Mouse (Mus musculus) liver, embryonic 14.5 days (tissue): ENCODE data around the gene Rgl2. TPM values are rescaled to one million over a fixed set of nuclear protein-coding genes. Genes with fewer than 3 reads are reported as not detected.
A peak's percentile ranks its signal among the peaks of the same experiment; 100 is the strongest.

ENCODE experiments used
- ATAC-seq: fragments of 200-750 bp; cut with Nextera tagmentation; 2 replicates; pipeline ENCODE4 v1.8.0; 2017; ENCODE audit warnings: moderate number of reproducible peaks, mild to moderate bottlenecking, moderate library complexity; ENCODE audit not compliant: insufficient read depth
- DNase-seq, 3 experiments: peaks; one replicate each; pipeline ENCODE4 v3.0.0-alpha.2; 2012 to 2013; ENCODE audit warnings: low read depth in 3 of 3, low spot score in 3 of 3
- H3K27ac ChIP-seq: fragments of 300-500 bp; sonication (generic); 2 replicates; pipeline ENCODE4 v1.5.1; 2014; ENCODE audit warnings: moderate library complexity, mild to moderate bottlenecking, control low read depth, inconsistent platforms
- H3K27me3 ChIP-seq: fragments of 300-500 bp; sonication (generic); 2 replicates; pipeline ENCODE4 v1.6.1; 2014; ENCODE audit warnings: mild to moderate bottlenecking, low read length, moderate library complexity; ENCODE audit not compliant: control insufficient read depth, insufficient read depth
- H3K36me3 ChIP-seq: fragments of 300-500 bp; sonication (generic); replicated peaks from 2 replicates; pipeline ENCODE4 v1.6.1; 2014; ENCODE audit warnings: low read depth; ENCODE audit not compliant: control insufficient read depth, insufficient read depth
- H3K4me1 ChIP-seq, 2 experiments: fragments of 200-500 bp in 1 of 2; fragments of 300-500 bp in 1 of 2; sonication (generic) in 1 of 2; replicated peaks; 2 replicates each; pipeline ENCODE4 v1.6.1; 2012 to 2014; ENCODE audit warnings: antibody characterized with exemption in 1 of 2, inconsistent platforms in 1 of 2, low read length in 1 of 2; ENCODE audit not compliant: control insufficient read depth in 2 of 2, insufficient read depth in 2 of 2
- H3K4me2 ChIP-seq: fragments of 300-500 bp; sonication (generic); 2 replicates; pipeline ENCODE4 v1.6.1; 2014; ENCODE audit warnings: low read depth, mild to moderate bottlenecking, control low read depth, moderate library complexity
- H3K4me3 ChIP-seq, 2 experiments: fragments of 200-500 bp in 1 of 2; fragments of 300-500 bp in 1 of 2; sonication (generic) in 1 of 2; 2 replicates each; pipeline ENCODE4 v1.5.1; 2012 to 2014; ENCODE audit warnings: low read depth in 2 of 2, low read length in 2 of 2, mild to moderate bottlenecking in 2 of 2, control low read depth in 1 of 2, inconsistent platforms in 1 of 2, moderate library complexity in 1 of 2; ENCODE audit not compliant: insufficient read depth in 1 of 2
- H3K9ac ChIP-seq: fragments of 300-500 bp; sonication (generic); replicated peaks from 2 replicates; pipeline ENCODE4 v1.6.1; 2014; ENCODE audit warnings: mild to moderate bottlenecking, control low read depth, moderate library complexity
- H3K9me3 ChIP-seq: fragments of 300-500 bp; sonication (generic); 2 replicates; pipeline ENCODE4 v1.6.1; 2016; ENCODE audit warnings: low read length, mixed read lengths; ENCODE audit not compliant: control insufficient read depth
- CTCF ChIP-seq: IDR thresholded peaks from 2 replicates; pipeline ENCODE4 v1.5.1; 2016; ENCODE audit warnings: antibody characterized with exemption, low read depth, control low read depth
- EP300 ChIP-seq: IDR thresholded peaks from 2 replicates; pipeline ENCODE4 v1.6.1; 2016; ENCODE audit warnings: antibody characterized with exemption, low read depth
- WGBS: fragments of 180-500 bp; shearing (Covaris S2); extraction: QIAGEN DNeasy Blood & Tissue Kit; methylation state at CpG from one replicate; pipeline ENCODE4 v1.1.7; 2014; ENCODE audit not compliant: insufficient replicate concordance; 5-methylcytosine and 5-hydroxymethylcytosine counted together
- polyA plus RNA-seq, 2 experiments: library from polyadenylated mRNA; depleted of rRNA in 1 of 2; stranded (reverse) in 1 of 2; unstranded in 1 of 2; fragments of >200 nt; fragmentation: Nextera tagmentation in 1 of 2; extraction: Ambion mirVana in 1 of 2; gene quantifications; 2 replicates each; pipeline versions ENCODE4 v1.2.1 to v1.2.3; 2012 to 2014

The Rgl2 gene
- polyA plus RNA-seq, 2 experiments: 4.9 to 17.0 TPM

DNA sequence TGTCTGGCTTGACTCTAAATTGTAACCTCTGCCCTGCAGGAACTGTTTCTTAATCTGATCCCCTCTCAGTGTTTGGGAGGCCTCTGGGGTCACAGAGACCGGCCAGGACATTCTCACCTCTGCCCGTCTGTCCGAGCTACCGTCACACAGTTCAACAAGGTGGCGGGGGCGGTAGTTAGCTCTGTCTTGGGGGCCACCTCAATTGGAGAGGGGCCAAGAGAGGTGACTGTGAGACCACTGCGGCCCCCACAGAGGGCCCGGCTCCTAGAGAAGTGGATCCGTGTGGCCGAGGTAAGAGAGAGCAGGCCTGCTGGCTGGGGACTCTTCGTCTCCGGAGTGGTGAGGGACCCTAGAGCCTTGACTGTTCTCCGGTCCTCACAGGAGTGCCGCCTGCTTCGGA is 3.6 kb downstream of the Rgl2 start:
- no peaks in the 10 kb centered on the region for H3K27me3 ChIP-seq
- H3K4me3 ChIP-seq: no peak overlapping the region
- no peak overlapping the region for H3K27ac ChIP-seq
- WGBS: 89% methylated on average over 15 of the region's 15 CpGs
- no peak for TF ChIP-seq CTCF
- no peak for TF ChIP-seq EP300
- H3K4me1 ChIP-seq: peaks cover 2 to 3% of the 10 kb centered on the region in 2 experiments; a peak in 2 of 4 replicates
- DNase-seq (no peak), ATAC-seq (no peak)
- peaks cover 2% of the 10 kb centered on the region for H3K36me3 ChIP-seq
- H3K9me3 ChIP-seq: no peaks in the 10 kb centered on the region
- H3K4me2 ChIP-seq: no peak overlapping the region
- 0 out of 2 replicates have a peak overlapping the region, but pooled peaks have one; percentile 23 for H3K9ac ChIP-seq

DNA sequence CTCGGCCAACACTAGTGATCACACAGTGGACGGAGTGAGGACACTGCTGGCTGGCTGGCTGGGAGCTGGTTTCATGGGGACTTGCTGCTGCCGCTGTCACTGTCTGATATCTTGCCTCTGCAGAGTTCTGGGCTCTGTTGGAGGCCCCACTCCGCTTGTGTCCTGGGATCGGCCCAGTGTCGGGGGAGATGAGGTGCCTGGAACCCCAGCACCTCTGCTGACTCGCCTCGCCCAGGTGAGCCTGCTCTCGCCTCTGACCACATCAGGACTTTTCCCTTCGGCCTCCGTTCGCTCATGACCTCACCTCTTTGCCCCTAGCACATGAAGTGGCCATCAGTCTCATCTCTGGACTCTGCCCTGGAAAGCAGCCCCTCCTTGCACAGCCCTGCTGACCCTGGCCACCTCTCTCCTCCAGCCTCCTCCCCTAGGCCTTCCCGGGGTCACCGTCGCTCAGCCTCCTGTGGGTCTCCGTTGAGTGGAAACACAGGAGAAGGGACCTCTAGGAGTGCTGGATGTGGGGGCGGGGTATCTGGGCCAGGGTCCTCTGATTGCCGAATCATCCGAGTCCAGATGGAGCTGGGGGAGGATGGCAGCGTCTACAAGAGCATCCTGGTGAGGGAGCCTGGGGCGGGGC is 6.2 kb downstream of the Rgl2 start:
- Histone ChIP-seq H3K9ac (no peak overlapping the region), H3K4me2 (no peak overlapping the region), H3K27me3 (no peaks in the 10 kb centered on the region), H3K36me3 (peaks cover 2% of the 10 kb centered on the region), H3K9me3 (no peaks in the 10 kb centered on the region), H3K27ac (no peak overlapping the region), H3K4me1 (peaks cover 3 to 8% of the 10 kb centered on the region in 2 experiments; a peak in 3 of 4 replicates), H3K4me3 (no peak overlapping the region)
- ATAC-seq (no peak), DNase-seq (no peak)
- 81% methylated on average over 21 of the region's 21 CpGs for WGBS
- TF ChIP-seq EP300 (no peak), CTCF (no peak)

DNA sequence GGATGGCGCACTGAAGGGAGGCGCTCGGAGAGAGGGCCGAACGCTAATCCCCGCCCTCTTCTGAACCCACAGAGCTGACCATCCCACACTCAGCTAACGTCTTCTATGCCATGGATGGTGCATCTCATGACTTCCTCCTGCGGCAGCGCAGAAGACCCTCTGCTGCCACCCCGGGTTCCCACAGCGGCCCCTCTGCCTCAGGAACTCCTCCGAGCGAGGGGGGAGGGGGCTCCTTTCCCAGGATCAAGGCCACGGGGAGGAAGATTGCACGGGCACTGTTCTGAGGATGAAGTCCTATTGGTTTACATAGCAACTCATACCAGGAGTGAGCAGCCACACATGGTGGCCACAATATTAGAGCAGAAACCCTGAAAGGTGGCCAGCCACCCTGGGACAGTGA is 7.7 kb downstream of the Rgl2 start:
- H3K9ac ChIP-seq: no peak overlapping the region
- H3K27me3 ChIP-seq: no peaks in the 10 kb centered on the region
- peaks cover 5 to 12% of the 10 kb centered on the region in 2 experiments; a peak in 3 of 4 replicates for H3K4me1 ChIP-seq
- peaks cover 2% of the 10 kb centered on the region for H3K36me3 ChIP-seq
- no peak overlapping the region for H3K4me2 ChIP-seq
- H3K9me3 ChIP-seq: no peaks in the 10 kb centered on the region
- DNase-seq: no peak
- TF ChIP-seq CTCF: no peak
- no peak for TF ChIP-seq EP300
- no peak overlapping the region for H3K4me3 ChIP-seq
- ATAC-seq: no peak
- WGBS: 78% methylated on average over 15 of the region's 15 CpGs
- no peak overlapping the region for H3K27ac ChIP-seq

DNA sequence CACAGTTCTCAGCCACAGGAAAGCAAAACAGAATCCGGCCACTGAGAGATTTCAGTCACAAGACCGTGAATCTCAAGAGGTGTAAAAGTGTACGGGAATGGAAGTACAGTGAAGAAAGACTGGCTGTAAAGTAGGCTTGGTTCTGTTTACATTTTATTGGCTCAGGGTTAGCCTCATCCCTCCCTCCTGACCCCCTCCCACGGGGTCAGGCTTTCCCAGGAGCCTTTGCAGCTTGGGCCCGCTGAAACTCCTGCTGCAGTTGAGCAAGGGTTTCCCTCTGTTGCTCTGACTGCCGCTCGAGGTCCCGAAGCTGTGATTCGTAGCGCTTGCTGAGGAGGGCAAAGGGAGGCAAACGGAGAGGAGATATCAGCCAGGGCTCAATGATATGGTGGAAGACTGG is 9.4 kb downstream of the Rgl2 start:
- ATAC-seq (no peak), DNase-seq (no peak)
- TF ChIP-seq EP300 (no peak), CTCF (no peak)
- H3K4me1 ChIP-seq: peaks cover 5 to 12% of the 10 kb centered on the region in 2 experiments; a peak in 3 of 4 replicates
- H3K4me2 ChIP-seq: peak overlapping the region; percentile 77
- H3K4me3 ChIP-seq: peak overlapping the region; percentile 97 to 99; a peak in 3 of 4 replicates
- WGBS: 69% methylated on average over 11 of the region's 11 CpGs
- H3K9ac ChIP-seq: peak overlapping the region; percentile 23; the same call in 1 of the 2 replicates
- no peaks in the 10 kb centered on the region for H3K27me3 ChIP-seq
- no peak overlapping the region for H3K27ac ChIP-seq
- H3K36me3 ChIP-seq: no peaks in the 10 kb centered on the region; the same call in none of the 2 replicates
- no peaks in the 10 kb centered on the region for H3K9me3 ChIP-seq

DNA sequence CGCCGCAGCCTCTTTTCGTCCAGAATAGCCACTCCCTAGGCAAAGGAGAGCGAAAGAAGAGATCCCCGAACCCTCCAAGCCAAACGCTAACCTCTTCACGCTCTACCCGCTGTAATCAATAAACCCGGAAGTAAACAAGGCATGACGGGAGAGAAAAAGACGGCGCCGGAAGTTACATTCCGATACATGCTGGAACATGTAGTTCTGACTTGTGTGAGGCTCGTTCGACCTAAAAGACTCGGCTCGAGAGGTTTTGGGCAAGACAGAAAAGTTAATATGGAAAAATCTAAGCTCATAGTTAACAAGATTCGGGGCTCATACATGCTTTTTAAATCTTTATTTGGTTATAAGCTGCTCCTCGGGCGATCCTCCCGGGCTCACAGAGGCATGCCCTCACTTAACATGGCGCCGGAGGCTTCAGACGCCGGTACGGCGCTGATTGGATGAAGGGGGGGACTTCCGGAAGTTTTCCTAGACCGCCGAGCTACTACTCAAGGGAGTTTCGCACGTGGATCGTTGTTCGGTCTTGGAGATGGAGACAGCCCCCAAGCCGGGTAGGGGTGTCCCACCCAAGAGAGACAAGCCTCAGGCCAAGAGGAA is 11.0 kb downstream of the Rgl2 start, which contains the start of the genes Pfdn6 and Wdr46:
Gene Pfdn6, minus strand, starts transcription at position 138 of the 600 bp plus-strand sequence.
Gene Wdr46, plus strand, starts transcription at position 455 of the 600 bp plus-strand sequence.
- H3K4me2 ChIP-seq: peak within 1 kb of the TSS; percentile 77
- H3K4me1 ChIP-seq: peaks cover 5 to 12% of the 10 kb centered on the region in 2 experiments; a peak in 3 of 4 replicates
- H3K4me3 ChIP-seq: peak within 1 kb of the TSS; percentile 97 to 99
- peak; percentile 86 to 92 (median 89) for DNase-seq
- H3K36me3 ChIP-seq: no peaks in the 10 kb centered on the region; the same call in none of the 2 replicates
- H3K9ac ChIP-seq: peak within 1 kb of the TSS; percentile 91
- peak; percentile 90 for ATAC-seq
- peak within 1 kb of the TSS; percentile 67 for H3K27ac ChIP-seq
- H3K27me3 ChIP-seq: no peaks in the 10 kb centered on the region
- TF ChIP-seq CTCF (no peak), EP300 (no peak)
- under 1% methylated on average over 36 of the region's 36 CpGs for whole genome bisulfite sequencing
- no peaks in the 10 kb centered on the region for H3K9me3 ChIP-seq
